Mouse (Mus musculus) intestine, postnatal 0 days (tissue): Measurements from ENCODE around the gene Hpse. TPM values are rescaled to one million over a fixed set of nuclear protein-coding genes. Genes with fewer than 3 reads are reported as not detected.
A peak's percentile ranks its signal among the peaks of the same experiment; 100 is the strongest.

Experiments used
- ATAC-seq: fragments of 200-750 bp; cut with Nextera tagmentation; 2 replicates; pipeline ENCODE4 v1.8.0; 2017; ENCODE audit warnings: mild to moderate bottlenecking, moderate TSS enrichment, moderate library complexity
- H3K27ac ChIP-seq: fragments of 300-500 bp; sonication (generic); 2 replicates; pipeline ENCODE4 v1.5.1; 2014; ENCODE audit warnings: mild to moderate bottlenecking, low read depth, low read length, moderate library complexity
- H3K27me3 ChIP-seq: fragments of 300-500 bp; sonication (generic); replicated peaks from 2 replicates; pipeline ENCODE4 v1.6.1; 2014; ENCODE audit warnings: low read length, mixed read lengths; ENCODE audit not compliant: control insufficient read depth, insufficient read depth
- H3K36me3 ChIP-seq: fragments of 300-500 bp; sonication (generic); 2 replicates; pipeline ENCODE4 v1.6.1; 2014; ENCODE audit warnings: mild to moderate bottlenecking, moderate library complexity; ENCODE audit not compliant: control insufficient read depth, insufficient read depth
- H3K4me1 ChIP-seq: fragments of 300-500 bp; sonication (generic); replicated peaks from 2 replicates; pipeline ENCODE4 v1.6.1; 2014; ENCODE audit warnings: antibody characterized with exemption, low read length, mixed read lengths; ENCODE audit not compliant: control insufficient read depth, insufficient read depth
- H3K4me2 ChIP-seq: fragments of 300-500 bp; sonication (generic); replicated peaks from 2 replicates; pipeline ENCODE4 v1.6.1; 2014; ENCODE audit warnings: low read depth, mild to moderate bottlenecking, moderate library complexity
- H3K4me3 ChIP-seq: fragments of 300-500 bp; sonication (generic); 2 replicates; pipeline ENCODE4 v1.5.1; 2014; ENCODE audit warnings: low read depth, low read length
- H3K9ac ChIP-seq: fragments of 300-500 bp; sonication (generic); 2 replicates; pipeline ENCODE4 v1.6.1; 2014; ENCODE audit warnings: mild to moderate bottlenecking, low read depth, low read length
- H3K9me3 ChIP-seq: fragments of 300-500 bp; sonication (generic); 2 replicates; pipeline ENCODE4 v1.6.1; 2016; ENCODE audit warnings: mixed run types; ENCODE audit not compliant: control insufficient read depth
- CTCF ChIP-seq: sonication (generic); IDR thresholded peaks from 2 replicates; pipeline ENCODE4 v1.5.1; 2016; ENCODE audit warnings: low read depth, mild to moderate bottlenecking, control low read depth, antibody characterized with exemption, moderate library complexity
- WGBS: fragments of 180-500 bp; shearing (Covaris S2); extraction: QIAGEN DNeasy Blood & Tissue Kit; methylation state at CpG from one replicate; pipeline ENCODE4 v1.1.7; 2014; 5-methylcytosine and 5-hydroxymethylcytosine counted together
- polyA plus RNA-seq: library from polyadenylated mRNA; unstranded; fragments of >200 nt; fragmentation: Nextera tagmentation; extraction: Ambion mirVana; gene quantifications from 2 replicates; pipeline ENCODE4 v1.2.1, GENCODE M21; 2015

Hpse gene
- polyA plus RNA-seq = 0.82 and 1.0 TPM in 2 replicates

DNA sequence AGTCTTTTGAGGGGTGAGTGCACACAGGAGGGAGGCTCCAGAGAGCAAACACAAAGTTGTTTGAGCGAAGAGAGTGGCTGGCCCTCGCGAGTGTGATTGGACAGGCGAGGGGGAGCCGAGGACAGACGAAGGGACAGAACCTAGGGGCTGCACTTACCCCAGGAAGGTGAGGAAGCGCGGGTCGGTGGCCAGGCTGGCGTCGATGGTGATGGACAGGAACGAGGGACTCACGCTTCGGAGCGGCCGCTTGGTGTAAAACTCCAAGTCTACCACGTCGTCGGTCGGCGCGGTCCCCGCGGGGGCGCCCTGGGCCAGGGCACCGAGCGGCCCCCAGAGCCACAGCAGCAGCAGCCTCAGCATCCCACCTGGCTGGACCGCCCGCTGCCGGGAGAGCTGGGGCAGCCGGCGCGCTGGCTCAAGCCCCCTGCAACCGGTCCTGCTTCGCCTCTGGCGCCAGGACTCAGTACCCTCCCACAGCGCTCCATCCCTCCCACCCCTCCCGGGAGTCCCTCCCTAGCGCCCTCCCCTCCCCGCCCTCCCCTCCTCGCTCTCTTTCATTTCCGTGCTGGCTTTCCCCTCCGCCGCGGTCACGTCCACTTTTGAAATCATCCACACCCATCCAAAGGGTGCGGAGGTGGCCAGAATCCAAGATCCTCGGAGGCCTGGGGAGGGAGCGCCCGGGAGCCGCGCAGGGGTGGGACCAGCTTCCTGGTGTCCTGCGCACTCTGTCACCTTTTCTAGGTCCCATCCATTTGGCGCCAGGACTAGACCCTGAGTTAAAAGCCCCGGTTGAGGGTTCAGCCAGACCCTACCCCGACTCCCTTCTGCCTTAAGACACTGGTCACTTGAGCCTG is at the start of gene Hpse:
Gene Hpse, minus strand, starts transcription at position 482 of the 854 bp plus-strand sequence.
- ATAC-seq = peak; percentile 59

DNA sequence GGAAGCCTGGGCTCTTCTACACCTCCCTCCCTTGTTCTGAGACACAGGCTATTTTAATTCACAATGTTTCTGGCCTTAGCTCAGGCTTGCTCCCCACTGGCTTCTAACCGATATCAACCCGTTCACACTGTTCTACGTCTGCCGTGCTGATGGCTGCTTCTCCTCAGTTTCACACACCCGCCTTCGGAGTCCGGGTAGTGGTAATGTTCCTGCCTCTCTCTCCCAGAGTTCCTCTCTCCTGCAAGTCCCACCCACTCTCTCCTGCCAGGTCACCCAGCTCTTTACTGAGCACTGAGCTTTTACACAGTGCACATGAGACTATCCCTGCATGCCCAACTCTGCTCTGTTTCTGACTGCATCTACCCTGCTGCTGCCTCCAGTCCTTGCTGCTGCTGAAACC is 46.5 kb upstream of the Hpse start:
- H3K36me3 ChIP-seq = peaks cover 66% of the 10 kb centered on the region
- H3K4me1 ChIP-seq = no peaks in the 10 kb centered on the region
- ATAC-seq = no peak
- H3K4me2 ChIP-seq = no peak overlapping the region
- H3K27me3 ChIP-seq = no peaks in the 10 kb centered on the region
- no peak overlapping the region for H3K9ac ChIP-seq
- no peak overlapping the region for H3K27ac ChIP-seq
- no peaks in the 10 kb centered on the region for H3K9me3 ChIP-seq
- 92% methylated on average over 7 of the region's 7 CpGs for WGBS
- H3K4me3 ChIP-seq = no peak overlapping the region
- no peak for TF ChIP-seq CTCF

More for the DNA sequence above, at the start of gene Hpse:
- H3K27ac ChIP-seq = no peak within 1 kb of the TSS
- H3K9me3 ChIP-seq = peaks cover 7% of the 10 kb centered on the region; the same call in 1 of the 2 replicates
- H3K4me3 ChIP-seq = peak within 1 kb of the TSS; percentile 49
- no peaks in the 10 kb centered on the region for H3K36me3 ChIP-seq
- TF ChIP-seq CTCF = peak; percentile 27
- H3K4me1 ChIP-seq = no peaks in the 10 kb centered on the region
- H3K9ac ChIP-seq = peak within 1 kb of the TSS; percentile 34; the same call in 1 of the 2 replicates
- H3K4me2 ChIP-seq = peak within 1 kb of the TSS; percentile 95
- H3K27me3 ChIP-seq = no peaks in the 10 kb centered on the region
- WGBS = under 1% methylated on average over 47 of the region's 56 CpGs

DNA sequence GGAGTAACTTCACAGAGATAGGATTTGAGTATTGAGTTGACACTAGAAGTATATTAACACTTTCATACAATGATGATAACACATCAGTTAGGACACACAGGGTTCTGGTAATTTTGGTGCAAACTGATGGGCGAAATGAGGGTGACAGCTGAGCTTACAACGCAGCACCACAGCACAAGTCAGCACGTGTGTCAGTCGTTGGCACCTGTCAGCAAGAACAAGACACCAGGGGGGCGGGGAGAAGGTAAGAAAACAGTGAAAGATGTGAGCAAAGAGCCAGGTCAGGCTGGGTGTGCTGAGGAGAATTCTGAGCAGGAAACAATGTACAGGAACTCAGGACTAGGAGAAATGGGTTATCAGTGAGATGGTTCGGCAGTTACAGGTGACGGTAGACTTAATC is 42.2 kb upstream of the Hpse start:
- H3K4me1 ChIP-seq = no peaks in the 10 kb centered on the region
- H3K9ac ChIP-seq = no peak overlapping the region
- H3K27ac ChIP-seq = no peak overlapping the region
- H3K4me3 ChIP-seq = no peak overlapping the region
- no peaks in the 10 kb centered on the region for H3K27me3 ChIP-seq
- H3K36me3 ChIP-seq = peaks cover 34% of the 10 kb centered on the region
- ATAC-seq = no peak
- TF ChIP-seq CTCF = no peak
- H3K4me2 ChIP-seq = no peak overlapping the region
- WGBS = 91% methylated on average over 7 of the region's 7 CpGs
- H3K9me3 ChIP-seq = no peaks in the 10 kb centered on the region

DNA sequence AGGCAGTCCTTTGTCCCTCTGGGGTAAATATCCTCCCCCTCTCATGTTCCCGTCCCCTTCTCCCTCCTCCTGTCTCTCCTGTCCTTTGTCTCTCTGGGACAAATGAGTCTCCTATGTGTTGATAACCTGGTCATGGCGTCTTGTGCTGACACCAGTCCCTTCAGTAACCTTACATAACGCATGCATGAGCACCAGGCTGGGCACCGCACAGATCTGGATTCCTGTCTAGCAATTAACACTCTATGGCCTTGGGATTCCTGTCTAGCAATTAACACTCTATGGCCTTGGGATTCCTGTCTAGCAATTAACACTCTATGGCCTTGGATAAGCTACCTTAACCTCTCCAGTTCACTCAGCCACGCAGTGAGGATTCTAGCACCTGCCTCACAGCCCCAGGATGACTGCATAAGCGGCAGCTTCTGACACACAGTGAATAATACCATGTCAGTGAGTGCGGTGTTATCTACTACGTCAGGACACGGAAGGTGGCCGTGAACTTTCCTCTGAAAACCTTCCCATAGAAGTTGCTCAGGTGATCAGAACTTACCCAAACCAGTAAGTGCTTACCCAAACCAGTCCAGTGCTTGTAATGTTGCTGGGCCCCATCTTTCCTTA is 40.6 kb upstream of the Hpse start:
- peak; percentile 53; the same call in 1 of the 2 replicates for ATAC-seq
- no peak for TF ChIP-seq CTCF
- Histone ChIP-seq H3K9ac (no peak overlapping the region), H3K27me3 (no peaks in the 10 kb centered on the region), H3K9me3 (no peaks in the 10 kb centered on the region), H3K36me3 (peaks cover 23% of the 10 kb centered on the region), H3K4me3 (no peak overlapping the region), H3K4me2 (0 out of 2 replicates have a peak overlapping the region, but pooled peaks have one; percentile 0), H3K27ac (no peak overlapping the region), H3K4me1 (no peaks in the 10 kb centered on the region)
- WGBS = 54% methylated on average over 10 of the region's 10 CpGs

DNA sequence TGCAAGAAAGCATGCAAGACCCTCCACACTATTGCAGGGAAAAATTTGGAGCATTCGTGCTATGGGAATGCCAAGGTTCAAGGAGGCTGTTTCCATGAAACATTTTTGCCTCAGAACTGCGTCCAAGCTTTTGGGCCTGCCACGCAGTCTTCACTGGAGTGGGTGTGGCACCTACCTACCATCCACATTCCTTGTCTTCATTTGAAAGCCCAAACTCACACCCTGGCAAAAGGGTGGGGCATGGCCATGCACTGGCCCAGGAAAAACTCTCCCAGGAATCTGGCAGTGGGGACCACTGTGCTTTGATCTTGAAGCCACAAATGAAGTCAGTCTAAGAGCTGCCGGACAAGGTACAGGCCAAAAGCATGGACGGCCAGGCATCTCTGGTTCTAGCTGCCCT is 38.6 kb upstream of the Hpse start:
- no peak for ATAC-seq
- Histone ChIP-seq H3K4me3 (no peak overlapping the region), H3K27me3 (no peaks in the 10 kb centered on the region), H3K4me2 (no peak overlapping the region), H3K9me3 (no peaks in the 10 kb centered on the region), H3K36me3 (peaks cover 5% of the 10 kb centered on the region), H3K9ac (no peak overlapping the region), H3K27ac (no peak overlapping the region), H3K4me1 (no peaks in the 10 kb centered on the region)
- TF ChIP-seq CTCF = no peak
- WGBS = 96% methylated on average over 5 of the region's 5 CpGs

DNA sequence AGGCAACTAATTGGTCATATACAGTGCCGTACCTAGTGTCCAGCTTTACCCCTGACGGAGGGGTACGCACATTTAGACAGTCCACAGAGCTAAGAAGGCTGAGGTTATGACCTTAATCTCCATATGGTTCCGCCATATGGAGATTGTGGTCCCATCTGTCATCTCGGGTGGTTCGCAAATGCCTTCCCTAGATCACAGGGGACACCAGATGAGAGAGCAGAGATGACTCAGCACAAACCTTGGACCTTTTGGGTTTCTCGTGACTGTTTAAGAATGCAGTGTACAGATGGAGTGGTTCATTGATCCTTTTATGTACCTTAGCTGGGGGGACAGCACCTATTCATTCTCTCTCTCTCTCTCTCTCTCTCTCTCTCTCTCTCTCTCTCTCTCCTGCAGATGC is 33.9 kb upstream of the Hpse start:
- Histone ChIP-seq H3K4me2 (no peak overlapping the region), H3K4me3 (no peak overlapping the region), H3K27ac (no peak overlapping the region), H3K9me3 (no peaks in the 10 kb centered on the region), H3K4me1 (no peaks in the 10 kb centered on the region), H3K27me3 (no peaks in the 10 kb centered on the region), H3K36me3 (no peaks in the 10 kb centered on the region), H3K9ac (no peak overlapping the region)
- no peak for TF ChIP-seq CTCF
- ATAC-seq = no peak
- WGBS = 65% methylated on average over 7 of the region's 7 CpGs
